Mouse (Mus musculus) thymus, postnatal 4 days (tissue): ENCODE results near the gene Aoah.
A peak's percentile ranks its signal among the peaks of the same experiment; 100 is the strongest.

Experiments used
- DNase-seq: peaks from one replicate; pipeline ENCODE4 v3.0.0; 2021

The Aoah gene

DNA sequence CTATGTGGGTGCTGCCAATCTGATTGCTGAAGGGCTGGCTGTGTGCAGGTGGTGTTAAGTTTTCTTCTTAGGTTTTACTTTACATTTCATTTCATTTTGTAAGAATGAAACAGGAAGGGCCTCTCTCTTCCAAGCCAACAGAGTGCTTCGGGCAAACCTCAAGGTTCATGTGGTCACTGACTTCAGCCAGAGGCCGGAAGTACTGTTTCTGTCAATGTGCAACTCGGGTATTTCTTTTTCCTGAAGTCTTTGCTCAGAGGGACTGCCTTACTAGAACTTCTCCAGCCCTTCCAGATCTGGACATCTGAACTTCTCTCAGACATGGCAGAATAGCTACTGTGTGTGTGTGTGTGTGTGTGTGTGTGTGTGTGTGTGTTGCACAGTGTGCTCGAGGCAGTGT is at the start of gene Aoah:
Gene Aoah, plus strand, starts transcription at position 213 of the 400 bp plus-strand sequence.
- DNase-seq, result no peak

GRCm38 (mm10) chr13:20754843-20755242 is 39.1 kb upstream of the Aoah start:
- no peak for DNase-seq

- DNase-seq, result no peak
Measured at GRCm38 (mm10) chr13:20783648-20784047, 10.3 kb upstream of the Aoah start.

- no peak for DNase-seq
Measured at GRCm38 (mm10) chr13:20784060-20784459, 9.9 kb upstream of the Aoah start.

- no peak for DNase-seq
Measured at GRCm38 (mm10) chr13:20785960-20786359, 8.0 kb upstream of the Aoah start.

GRCm38 (mm10) chr13:20786825-20787245 is 7.1 kb upstream of the Aoah start:
- peak; percentile 18 for DNase-seq

DNA sequence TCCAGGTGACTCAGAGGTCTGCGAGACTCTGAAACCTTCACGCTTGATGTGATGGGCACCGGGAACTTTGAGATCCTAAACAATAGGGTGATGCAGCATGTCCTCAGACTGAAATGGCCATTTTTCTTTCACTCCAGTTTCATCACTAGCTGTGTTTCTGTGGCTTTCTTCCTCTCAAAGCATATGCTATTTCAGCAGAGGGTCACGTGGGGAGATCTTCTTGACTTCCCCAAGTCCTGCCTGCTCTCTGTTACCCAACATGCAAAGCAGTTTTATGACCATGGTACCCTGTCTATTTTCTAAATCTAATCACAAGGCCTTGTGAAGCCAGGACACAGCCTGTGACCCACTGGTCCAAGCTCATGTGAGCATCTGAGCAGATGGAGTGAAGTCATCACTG is 6.0 kb upstream of the Aoah start:
- no peak for DNase-seq

GRCm38 (mm10) chr13:20796651-20797050 is 2.7 kb downstream of the Aoah start:
- DNase-seq, result no peak

DNA sequence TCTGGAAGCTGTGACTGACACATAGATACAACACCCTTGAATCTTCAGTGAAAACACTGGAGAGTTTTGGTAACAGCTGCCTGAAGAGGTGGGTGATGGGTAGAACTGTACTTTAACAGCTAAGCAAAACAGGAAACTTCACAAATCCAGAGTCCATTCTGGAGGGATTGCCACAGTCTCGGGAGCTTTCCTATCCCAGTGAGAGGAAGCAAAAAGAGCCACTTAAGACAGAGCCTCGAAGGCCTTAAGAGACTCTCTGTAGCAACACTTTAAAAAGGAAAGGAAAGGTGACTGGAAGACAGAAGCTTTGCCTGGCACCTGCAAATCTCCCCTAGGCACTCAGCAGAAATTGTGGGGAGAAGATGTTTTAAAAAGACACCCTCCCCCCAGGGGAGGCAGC is 4.6 kb downstream of the Aoah start:
- DNase-seq, result no peak

DNA sequence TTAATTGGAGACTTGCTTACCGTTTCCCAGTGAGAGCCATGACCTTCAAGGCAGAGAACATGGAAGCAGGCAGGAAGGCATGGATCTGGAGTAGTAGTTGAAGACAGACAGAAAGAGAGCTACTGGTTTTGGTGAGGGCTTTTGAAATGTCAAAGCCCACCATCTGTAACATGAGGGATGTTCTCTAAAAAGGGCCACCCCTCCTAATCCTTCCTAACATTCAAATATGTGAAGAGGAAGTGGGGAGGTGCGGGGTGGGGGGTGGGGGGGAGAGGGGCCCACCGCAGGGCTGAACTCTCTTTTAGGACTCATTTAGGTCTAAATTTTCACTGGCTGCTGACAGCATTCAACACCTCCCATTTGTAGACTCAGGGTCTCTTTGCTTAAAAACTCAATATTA is 5.9 kb downstream of the Aoah start:
- DNase-seq, result peak; percentile 22

GRCm38 (mm10) chr13:20800569-20800968 is 6.7 kb downstream of the Aoah start:
- DNase-seq, result peak; percentile 37

- DNase-seq, result no peak
Measured at GRCm38 (mm10) chr13:20811782-20812406, 18.0 kb downstream of the Aoah start.

GRCm38 (mm10) chr13:20816385-20816784 is 22.5 kb downstream of the Aoah start:
- DNase-seq, result no peak

DNA sequence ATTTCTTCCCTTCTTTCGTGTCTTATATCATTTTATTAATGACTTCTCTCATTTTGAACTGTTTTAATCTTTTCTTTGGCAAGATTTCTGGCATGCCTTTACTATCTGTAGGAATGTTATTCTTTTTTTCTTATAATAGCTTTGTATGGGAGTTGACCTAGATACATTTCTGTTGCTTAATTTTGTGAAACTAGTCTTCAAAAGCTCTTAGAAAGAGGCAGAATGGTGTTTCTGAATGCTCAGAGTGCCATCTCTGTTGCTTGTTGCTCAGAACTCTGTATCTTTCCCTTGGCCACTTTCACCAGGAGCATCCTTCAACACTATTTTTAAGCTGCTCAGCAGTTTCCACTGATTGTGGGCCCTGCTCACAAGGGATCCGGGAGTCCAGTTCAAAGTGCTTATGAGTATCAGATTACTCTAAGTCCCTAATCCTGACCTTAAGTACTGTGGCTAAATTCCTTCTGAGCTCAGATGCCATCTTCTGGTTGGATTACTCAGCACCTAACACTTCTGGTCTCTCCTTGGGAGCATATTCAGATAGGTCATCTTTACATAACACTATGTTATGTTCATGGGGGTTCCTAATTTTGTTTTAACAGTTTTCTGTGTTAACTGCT is 26.9 kb downstream of the Aoah start:
- no peak for DNase-seq

DNA sequence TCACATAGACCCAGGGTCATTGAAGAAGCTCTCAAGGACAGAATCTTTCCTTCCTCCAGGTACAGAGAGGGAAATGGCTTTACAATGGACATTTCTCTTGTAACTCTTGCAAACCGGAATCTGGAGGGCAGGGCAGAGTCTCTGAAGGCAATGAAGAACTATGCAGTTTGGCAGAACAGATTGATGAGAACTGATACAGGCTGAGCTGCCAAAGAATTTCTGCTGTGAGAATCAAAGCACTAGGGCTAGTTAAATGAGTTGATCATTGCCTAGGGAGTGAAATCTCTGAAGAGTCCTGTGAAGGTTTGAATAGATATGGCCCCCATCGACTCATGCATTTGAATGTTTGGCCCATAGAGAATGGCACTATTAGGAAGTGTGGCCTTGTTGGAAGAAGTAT is 34.8 kb downstream of the Aoah start:
- no peak for DNase-seq

GRCm38 (mm10) chr13:20829181-20829900 is 35.4 kb downstream of the Aoah start:
- DNase-seq, result no peak

GRCm38 (mm10) chr13:20855893-20856292 is 62.0 kb downstream of the Aoah start:
- no peak for DNase-seq

GRCm38 (mm10) chr13:20899372-20899771 is 105.5 kb downstream of the Aoah start:
- DNase-seq, result no peak

DNA sequence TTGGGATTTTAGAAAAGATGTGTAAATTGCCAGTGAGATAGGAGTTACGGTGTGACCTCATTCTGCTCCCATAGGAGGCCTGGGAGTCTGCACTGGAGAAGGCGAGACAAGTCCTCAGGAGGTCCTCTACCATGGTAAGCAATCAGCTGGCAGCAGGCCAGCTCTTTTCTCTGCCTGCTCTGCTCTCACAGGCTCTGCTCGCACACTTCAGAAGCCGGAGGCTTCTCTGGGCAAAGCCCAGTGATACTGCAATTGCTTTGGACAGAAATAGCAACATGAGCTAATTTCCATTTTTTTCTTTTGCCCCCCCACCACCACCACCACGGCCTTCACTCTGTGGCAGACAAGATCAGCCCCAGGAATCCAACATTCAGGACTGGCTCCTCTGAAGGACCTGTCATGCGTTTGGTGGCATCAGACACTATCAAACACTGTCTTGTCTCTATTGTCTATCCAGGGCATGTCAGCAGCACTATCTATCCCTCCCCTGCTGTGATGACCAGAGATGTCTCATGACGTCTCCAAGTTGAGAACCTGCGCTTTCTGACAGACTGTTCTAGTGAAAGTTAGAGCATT is 106.6 kb downstream of the Aoah start:
- DNase-seq, result no peak

GRCm38 (mm10) chr13:20900972-20901457 is 107.1 kb downstream of the Aoah start:
- no peak for DNase-seq

DNA sequence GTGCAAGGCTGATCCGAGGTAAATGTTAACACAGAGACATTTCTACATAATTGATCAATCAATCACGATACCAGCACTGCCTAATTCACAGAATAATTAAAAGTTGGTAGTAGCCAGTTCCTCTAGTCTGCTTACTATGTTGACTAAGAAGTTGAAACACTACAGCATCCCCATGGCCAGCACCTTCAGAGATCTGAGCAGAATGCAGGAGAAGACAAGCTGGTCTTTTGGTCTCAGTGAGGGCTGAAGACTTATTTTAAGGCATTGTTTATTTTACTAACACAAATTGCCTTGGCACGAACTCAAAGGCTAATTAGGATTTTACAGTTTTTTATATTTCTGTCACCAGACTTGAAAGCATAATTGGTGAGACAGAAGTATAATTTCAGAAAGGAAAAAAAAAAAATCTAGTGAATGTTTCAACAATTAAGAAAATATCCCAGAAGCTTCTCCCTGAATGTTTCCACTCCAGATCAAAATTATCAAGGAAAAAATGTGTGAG is 107.8 kb downstream of the Aoah start:
- no peak for DNase-seq

DNA sequence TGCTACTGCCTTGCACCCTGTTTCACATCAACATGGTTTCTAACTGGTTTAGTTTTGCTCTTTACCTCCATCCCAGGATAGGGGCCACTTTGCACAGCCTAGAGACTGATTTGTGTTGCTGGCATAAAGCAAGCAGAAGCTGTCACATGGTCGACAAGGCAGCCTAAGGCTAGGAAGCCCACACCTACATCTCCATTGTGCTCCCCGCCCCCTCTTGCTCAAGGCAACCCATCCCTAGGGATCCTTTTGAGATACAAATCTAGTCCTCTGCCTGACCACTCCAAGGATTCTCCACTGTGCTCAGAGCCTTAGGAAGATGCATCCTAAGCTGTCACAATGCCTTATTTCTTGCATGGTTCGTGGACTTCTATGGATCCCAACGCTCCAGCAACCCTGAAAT is 110.2 kb downstream of the Aoah start:
- DNase-seq, result no peak

- DNase-seq, result no peak
Measured at GRCm38 (mm10) chr13:20905195-20905594, 111.3 kb downstream of the Aoah start.
